Mouse (Mus musculus) forebrain, postnatal 0 days (tissue): ENCODE measurements around the gene Heatr4. TPM values are rescaled to one million over a fixed set of nuclear protein-coding genes. Genes with fewer than 3 reads are reported as not detected.

Source experiments
- ATAC-seq: fragments of 200-750 bp; cut with Nextera tagmentation; 2 replicates; pipeline ENCODE4 v1.8.0; 2017; ENCODE audit warnings: mild to moderate bottlenecking, moderate library complexity
- DNase-seq: peaks from one replicate; pipeline ENCODE4 v3.0.0-alpha.2; 2015
- H3K27ac ChIP-seq: fragments of 300-500 bp; sonication (generic); 2 replicates; pipeline ENCODE4 v1.5.1; 2014; ENCODE audit warnings: low read depth, mild to moderate bottlenecking, antibody characterized with exemption, low read length, moderate library complexity, mixed read lengths
- H3K27me3 ChIP-seq: fragments of 300-500 bp; sonication (generic); 2 replicates; pipeline ENCODE4 v1.6.1; 2014; ENCODE audit warnings: mild to moderate bottlenecking, low read length, mixed read lengths; ENCODE audit not compliant: insufficient read depth
- H3K36me3 ChIP-seq: fragments of 300-500 bp; sonication (generic); 2 replicates; pipeline ENCODE4 v1.6.1; 2014; ENCODE audit warnings: mild to moderate bottlenecking, moderate library complexity; ENCODE audit not compliant: insufficient read depth
- H3K4me1 ChIP-seq: fragments of 300-500 bp; sonication (generic); 2 replicates; pipeline ENCODE4 v1.6.1; 2014; ENCODE audit warnings: antibody characterized with exemption; ENCODE audit not compliant: insufficient read depth
- H3K4me2 ChIP-seq: fragments of 300-500 bp; sonication (generic); 2 replicates; pipeline ENCODE4 v1.6.1; 2014; ENCODE audit warnings: low read depth, mild to moderate bottlenecking, moderate library complexity
- H3K4me3 ChIP-seq: fragments of 300-500 bp; sonication (generic); 2 replicates; pipeline ENCODE4 v1.5.1; 2014; ENCODE audit warnings: low read depth, low read length, mixed read lengths
- H3K9ac ChIP-seq: fragments of 300-500 bp; sonication (generic); 2 replicates; pipeline ENCODE4 v1.6.1; 2014; ENCODE audit warnings: mild to moderate bottlenecking
- H3K9me3 ChIP-seq: fragments of 300-500 bp; sonication (generic); 2 replicates; pipeline ENCODE4 v1.6.1; 2016; ENCODE audit warnings: low read length
- CTCF ChIP-seq: sonication (generic); IDR thresholded peaks from 2 replicates; pipeline ENCODE4 v1.5.1; 2016; ENCODE audit warnings: antibody characterized with exemption, control low read depth, low read depth
- WGBS: fragments of 180-500 bp; shearing (Covaris S2); extraction: QIAGEN DNeasy Blood & Tissue Kit; methylation state at CpG from one replicate; pipeline ENCODE4 v1.1.7; 2014; 5-methylcytosine and 5-hydroxymethylcytosine counted together
- polyA plus RNA-seq: library from polyadenylated mRNA; unstranded; fragments of >200 nt; fragmentation: Nextera tagmentation; extraction: Ambion mirVana; gene quantifications from 2 replicates; pipeline ENCODE4 v1.2.1, GENCODE M21; 2015
- total RNA-seq: library from RNA; depleted of rRNA; stranded (reverse); fragments of >200 nt; gene quantifications from 2 replicates; pipeline ENCODE4 v1.2.3, GENCODE M21; 2014; rRNA removed

Gene Heatr4
- total and polyA plus RNA-seq, 2 experiments from 2014 or later, result 0.05 TPM

- WGBS, result 88% methylated on average over 2 of the region's 2 CpGs
- TF ChIP-seq CTCF, result no peak
- H3K9ac ChIP-seq, result no peak overlapping the region
- DNase-seq, result no peak
- H3K4me2 ChIP-seq, result no peak overlapping the region
- H3K36me3 ChIP-seq, result no peaks in the 10 kb centered on the region
- H3K4me3 ChIP-seq, result no peak overlapping the region
- no peaks in the 10 kb centered on the region for H3K4me1 ChIP-seq
- no peaks in the 10 kb centered on the region for H3K27me3 ChIP-seq
- no peak overlapping the region for H3K27ac ChIP-seq
- no peak for ATAC-seq
- H3K9me3 ChIP-seq, result no peaks in the 10 kb centered on the region
Observed at GRCm38 (mm10) chr12:83910451-83910850, 74.2 kb downstream of the Heatr4 start.

Other genes with a start within 250 kb of the Heatr4 start
- gene Papln, start 221.2 kb downstream of the Heatr4 start, total RNA-seq, result 1.8 and 2.7 TPM in 2 replicates
- 0.23 and 0.40 TPM in 2 replicates for gene Papln, start 221.2 kb downstream of the Heatr4 start, polyA plus RNA-seq
- 8.6 and 12.4 TPM in 2 replicates for gene Numb, start 62.9 kb downstream of the Heatr4 start, total RNA-seq
- gene Numb, start 62.9 kb downstream of the Heatr4 start, polyA plus RNA-seq, result 7.0 and 9.0 TPM in 2 replicates
- 22.3 and 25.2 TPM in 2 replicates for gene Riox1, start 34.2 kb downstream of the Heatr4 start, total RNA-seq
- 12.7 and 13.1 TPM in 2 replicates for gene Riox1, start 34.2 kb downstream of the Heatr4 start, polyA plus RNA-seq
- 14.8 and 17.5 TPM in 2 replicates for gene Acot2, start 3.0 kb upstream of the Heatr4 start, total RNA-seq
- gene Acot2, start 3.0 kb upstream of the Heatr4 start, polyA plus RNA-seq, result 12.4 and 24.2 TPM in 2 replicates
- 79.2 and 87.1 TPM in 2 replicates for gene Acot1, start 24.6 kb upstream of the Heatr4 start, total RNA-seq
- gene Acot1, start 24.6 kb upstream of the Heatr4 start, polyA plus RNA-seq, result 112 and 119 TPM in 2 replicates
- 0.31 and 0.86 TPM in 2 replicates for gene Acot4, start 53.5 kb upstream of the Heatr4 start, total RNA-seq
- 0.77 and 1.1 TPM in 2 replicates for gene Acot4, start 53.5 kb upstream of the Heatr4 start, polyA plus RNA-seq
- gene Gm49366, start 54.1 kb upstream of the Heatr4 start, total RNA-seq, result not detected in 2 replicates
- gene Gm49366, start 54.1 kb upstream of the Heatr4 start, polyA plus RNA-seq, result not detected in 2 replicates
- 0.69 and 3.1 TPM in 2 replicates for gene Acot3, start 67.3 kb upstream of the Heatr4 start, total RNA-seq
- gene Acot3, start 67.3 kb upstream of the Heatr4 start, polyA plus RNA-seq, result 0.98 and 1.2 TPM in 2 replicates
- gene Acot5, start 84.5 kb upstream of the Heatr4 start, total RNA-seq, result 1.5 and 2.3 TPM in 2 replicates
- 0.93 and 1.3 TPM in 2 replicates for gene Acot5, start 84.5 kb upstream of the Heatr4 start, polyA plus RNA-seq
- 4.0 and 5.1 TPM in 2 replicates for gene Acot6, start 115.8 kb upstream of the Heatr4 start, total RNA-seq
- 1.3 TPM in 2 replicates for gene Acot6, start 115.8 kb upstream of the Heatr4 start, polyA plus RNA-seq
- gene Dnal1, start 129.5 kb upstream of the Heatr4 start, total RNA-seq, result 14.2 and 20.3 TPM in 2 replicates
- gene Dnal1, start 129.5 kb upstream of the Heatr4 start, polyA plus RNA-seq, result 7.5 and 13.5 TPM in 2 replicates
- gene Pnma1, start 163.6 kb upstream of the Heatr4 start, total RNA-seq, result 13.9 and 14.2 TPM in 2 replicates
- 9.3 and 12.0 TPM in 2 replicates for gene Pnma1, start 163.6 kb upstream of the Heatr4 start, polyA plus RNA-seq
- gene Elmsan1, start 234.0 kb upstream of the Heatr4 start, total RNA-seq, result 7.0 and 7.9 TPM in 2 replicates
- 2.2 and 2.5 TPM in 2 replicates for gene Elmsan1, start 234.0 kb upstream of the Heatr4 start, polyA plus RNA-seq